Mouse (Mus musculus): ENCODE results near the gene Mrpl37. TPM values are rescaled to one million over a fixed set of nuclear protein-coding genes. Genes with fewer than 3 reads are reported as not detected.

Mrpl37 gene
- polyA plus RNA-seq, 1 experiment from 2014 or later = 80.9 TPM

DNA sequence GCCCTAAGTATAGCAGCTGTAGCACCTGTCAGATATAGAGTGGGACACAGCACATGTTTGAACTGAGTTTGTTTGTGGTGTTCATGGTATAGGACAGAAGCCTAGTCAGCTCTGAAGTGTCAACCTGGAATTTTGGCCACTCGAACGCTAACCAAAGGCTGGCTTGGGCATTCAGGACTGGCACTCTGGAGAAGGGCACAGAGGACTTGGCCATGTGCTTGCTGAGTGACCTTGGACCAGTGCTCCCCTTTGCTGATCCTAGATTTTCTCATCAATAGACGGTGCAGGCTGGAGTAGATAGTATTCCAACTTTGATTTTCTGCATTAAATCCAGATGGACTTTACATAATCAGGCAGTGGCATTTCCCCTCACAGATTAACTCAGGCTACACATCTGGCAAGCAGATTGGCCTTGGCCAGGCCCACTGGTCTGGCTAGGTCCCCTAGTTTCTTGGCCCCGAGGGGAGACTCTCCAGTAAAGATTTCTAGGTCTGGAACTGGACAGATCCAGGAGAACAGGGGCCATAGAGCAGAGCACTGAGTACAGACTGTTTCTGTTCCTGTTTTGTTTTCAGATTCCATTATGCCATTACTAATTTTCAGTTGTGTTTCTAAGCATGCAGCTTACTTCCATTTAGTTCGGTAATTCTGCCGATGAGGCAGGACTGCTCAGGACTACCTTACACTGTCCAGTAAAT is 53.4 kb downstream of the Mrpl37 start:
- peaks cover 74% of the 10 kb centered on the region for H3K4me1 ChIP-seq (replicated peaks)
- 87% methylated on average over 6 of the region's 6 CpGs for WGBS

GRCm38 (mm10) chr4:107012574-107012973 is 54.1 kb downstream of the Mrpl37 start:
- peaks cover 6% of the 10 kb centered on the region; the same call in 1 of the 2 replicates for H3K36me3 ChIP-seq
- H3K9me3 ChIP-seq = no peaks in the 10 kb centered on the region
- H3K9ac ChIP-seq = no peak overlapping the region
- 91% methylated on average over 3 of the region's 3 CpGs for WGBS
- no peak for ATAC-seq (ENCODE audit: low read depth)
- H3K27me3 ChIP-seq = no peaks in the 10 kb centered on the region
- no peak overlapping the region for H3K4me3 ChIP-seq
- no peak overlapping the region for H3K4me2 ChIP-seq
- H3K4me1 ChIP-seq (replicated peaks) = peaks cover 67% of the 10 kb centered on the region
- H3K27ac ChIP-seq (replicated peaks) = no peak overlapping the region

More for the DNA sequence above, 53.4 kb downstream of the Mrpl37 start:
- no peak overlapping the region for H3K4me3 ChIP-seq
- no peaks in the 10 kb centered on the region for H3K27me3 ChIP-seq
- no peak overlapping the region for H3K27ac ChIP-seq (replicated peaks)
- ATAC-seq (ENCODE audit: low read depth) = no peak
- no peak overlapping the region for H3K4me2 ChIP-seq
- peaks cover 6% of the 10 kb centered on the region; the same call in 1 of the 2 replicates for H3K36me3 ChIP-seq
- H3K9ac ChIP-seq = no peak overlapping the region
- no peaks in the 10 kb centered on the region for H3K9me3 ChIP-seq

GRCm38 (mm10) chr4:107012005-107012478 is 54.6 kb downstream of the Mrpl37 start:
- H3K27ac ChIP-seq (replicated peaks) = no peak overlapping the region
- ATAC-seq (ENCODE audit: low read depth) = no peak
- H3K4me2 ChIP-seq = no peak overlapping the region
- peaks cover 6% of the 10 kb centered on the region; the same call in 1 of the 2 replicates for H3K36me3 ChIP-seq
- H3K27me3 ChIP-seq = no peaks in the 10 kb centered on the region
- H3K9me3 ChIP-seq = no peaks in the 10 kb centered on the region
- no peak overlapping the region for H3K4me3 ChIP-seq
- peaks cover 62% of the 10 kb centered on the region for H3K4me1 ChIP-seq (replicated peaks)
- H3K9ac ChIP-seq = no peak overlapping the region
- WGBS = 80% methylated on average over 13 of the region's 13 CpGs

- Histone ChIP-seq H3K4me1 (replicated peaks) (peaks cover 62% of the 10 kb centered on the region), H3K9ac (no peak overlapping the region), H3K27me3 (no peaks in the 10 kb centered on the region), H3K4me3 (no peak overlapping the region), H3K9me3 (no peaks in the 10 kb centered on the region), H3K27ac (replicated peaks) (no peak overlapping the region), H3K36me3 (peaks cover 6% of the 10 kb centered on the region; the same call in 1 of the 2 replicates), H3K4me2 (no peak overlapping the region)
- WGBS = 87% methylated on average over 8 of the region's 8 CpGs
- ATAC-seq (ENCODE audit: low read depth) = no peak
These were observed 55.2 kb downstream of the Mrpl37 start for GRCm38 (mm10) chr4:107011325-107012004.

- Histone ChIP-seq H3K4me2 (no peak overlapping the region), H3K27ac (replicated peaks) (peak overlapping the region; percentile 29; the same call in 1 of the 2 replicates), H3K36me3 (peaks cover 6% of the 10 kb centered on the region; the same call in 1 of the 2 replicates), H3K9me3 (no peaks in the 10 kb centered on the region), H3K9ac (no peak overlapping the region), H3K4me1 (replicated peaks) (peaks cover 59% of the 10 kb centered on the region), H3K4me3 (no peak overlapping the region), H3K27me3 (no peaks in the 10 kb centered on the region)
- no peak for ATAC-seq (ENCODE audit: low read depth)
- whole genome bisulfite sequencing = 87% methylated on average over 7 of the region's 7 CpGs
These were observed 57.1 kb downstream of the Mrpl37 start for GRCm38 (mm10) chr4:107009548-107009947.

GRCm38 (mm10) chr4:107008161-107008560 is 58.5 kb downstream of the Mrpl37 start:
- no peak for ATAC-seq (ENCODE audit: low read depth)
- Histone ChIP-seq H3K27ac (replicated peaks) (no peak overlapping the region), H3K4me3 (no peak overlapping the region), H3K4me1 (replicated peaks) (peaks cover 58% of the 10 kb centered on the region), H3K4me2 (no peak overlapping the region), H3K9me3 (no peaks in the 10 kb centered on the region), H3K36me3 (peaks cover 6% of the 10 kb centered on the region; the same call in 1 of the 2 replicates), H3K9ac (no peak overlapping the region), H3K27me3 (no peaks in the 10 kb centered on the region)
- 91% methylated on average over 2 of the region's 2 CpGs for WGBS

DNA sequence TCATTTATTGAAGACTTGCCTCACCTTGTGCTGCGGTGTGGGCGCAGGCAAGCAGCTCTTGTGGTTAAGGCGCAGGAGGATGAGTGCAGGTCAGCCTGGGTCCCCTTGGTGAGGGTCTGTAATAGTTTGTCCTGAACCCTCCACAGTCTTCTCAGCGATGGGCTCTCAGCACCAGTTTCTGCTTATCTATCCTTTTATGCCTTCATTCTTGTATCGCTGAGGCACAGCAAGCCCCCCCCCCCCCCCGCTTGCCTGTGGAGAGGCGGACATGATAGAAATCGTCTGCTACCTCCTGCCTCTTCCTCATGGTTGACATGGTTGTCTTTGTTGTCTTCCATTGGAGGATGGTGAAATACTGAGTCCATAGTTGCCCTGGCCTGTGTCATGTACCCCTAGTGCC is 59.3 kb downstream of the Mrpl37 start:
- Histone ChIP-seq H3K4me2 (no peak overlapping the region), H3K9ac (no peak overlapping the region), H3K27me3 (no peaks in the 10 kb centered on the region), H3K27ac (replicated peaks) (no peak overlapping the region), H3K9me3 (no peaks in the 10 kb centered on the region), H3K4me1 (replicated peaks) (peaks cover 58% of the 10 kb centered on the region), H3K36me3 (peaks cover 6% of the 10 kb centered on the region; the same call in 1 of the 2 replicates), H3K4me3 (no peak overlapping the region)
- ATAC-seq (ENCODE audit: low read depth) = no peak
- WGBS = 93% methylated on average over 8 of the region's 8 CpGs

GRCm38 (mm10) chr4:107006807-107007206 is 59.9 kb downstream of the Mrpl37 start:
- Histone ChIP-seq H3K9me3 (no peaks in the 10 kb centered on the region), H3K4me2 (no peak overlapping the region), H3K27ac (replicated peaks) (0 out of 2 replicates have a peak overlapping the region, but pooled peaks have one; percentile 24), H3K4me3 (no peak overlapping the region), H3K36me3 (peaks cover 6% of the 10 kb centered on the region; the same call in 1 of the 2 replicates), H3K9ac (no peak overlapping the region), H3K27me3 (no peaks in the 10 kb centered on the region), H3K4me1 (replicated peaks) (peaks cover 58% of the 10 kb centered on the region)
- WGBS = 92% methylated on average over 6 of the region's 6 CpGs
- no peak for ATAC-seq (ENCODE audit: low read depth)

DNA sequence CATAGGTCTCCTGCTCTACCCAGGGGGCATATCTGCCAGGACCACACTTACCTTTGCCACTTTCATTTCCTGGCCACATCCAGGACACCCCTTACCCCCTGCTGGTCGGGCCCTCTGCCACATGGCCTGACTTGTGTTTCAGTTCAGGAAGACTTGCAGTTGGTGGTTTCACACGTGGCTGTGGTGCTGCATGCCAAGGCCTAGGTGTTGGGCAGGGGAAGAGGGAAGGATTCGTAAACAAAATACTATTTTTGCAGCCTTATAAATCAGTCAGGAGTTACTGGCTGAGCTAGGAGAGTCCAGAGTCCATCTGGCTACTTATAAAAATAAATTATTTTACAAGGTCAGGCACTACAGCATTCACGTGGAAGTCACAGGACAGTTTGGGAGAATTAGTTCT is 60.4 kb downstream of the Mrpl37 start:
- Histone ChIP-seq H3K4me2 (no peak overlapping the region), H3K9me3 (no peaks in the 10 kb centered on the region), H3K4me1 (replicated peaks) (peaks cover 62% of the 10 kb centered on the region), H3K36me3 (peaks cover 6% of the 10 kb centered on the region; the same call in 1 of the 2 replicates), H3K9ac (no peak overlapping the region), H3K4me3 (no peak overlapping the region), H3K27me3 (no peaks in the 10 kb centered on the region), H3K27ac (replicated peaks) (no peak overlapping the region)
- WGBS = 77% methylated on average over 4 of the region's 4 CpGs
- no peak for ATAC-seq (ENCODE audit: low read depth)

Other genes with a start within 250 kb of the Mrpl37 start
- 186 and 191 TPM in 2 replicates for gene Ssbp3, start 156.2 kb downstream of the Mrpl37 start, polyA plus RNA-seq (2015; fragmentation: Nextera tagmentation; extraction: Ambion mirVana)
- 4.5 and 6.9 TPM in 2 replicates for gene Cyb5rl, start 120 bp upstream of the Mrpl37 start, polyA plus RNA-seq (2015; fragmentation: Nextera tagmentation; extraction: Ambion mirVana)
- not detected in 2 replicates for gene Cdcp2, start 30.0 kb upstream of the Mrpl37 start, polyA plus RNA-seq (2015; fragmentation: Nextera tagmentation; extraction: Ambion mirVana)
- gene Tmem59, start 111.5 kb upstream of the Mrpl37 start, polyA plus RNA-seq (2015; fragmentation: Nextera tagmentation; extraction: Ambion mirVana) = 441 and 449 TPM in 2 replicates
- gene Tceanc2, start 112.2 kb upstream of the Mrpl37 start, polyA plus RNA-seq (2015; fragmentation: Nextera tagmentation; extraction: Ambion mirVana) = 20.5 and 36.9 TPM in 2 replicates
- not detected in 2 replicates for gene Ldlrad1, start 142.3 kb upstream of the Mrpl37 start, polyA plus RNA-seq (2015; fragmentation: Nextera tagmentation; extraction: Ambion mirVana)
- gene Lrrc42, start 186.7 kb upstream of the Mrpl37 start, polyA plus RNA-seq (2015; fragmentation: Nextera tagmentation; extraction: Ambion mirVana) = 63.5 and 71.5 TPM in 2 replicates
- gene Hspb11, start 186.7 kb upstream of the Mrpl37 start, polyA plus RNA-seq (2015; fragmentation: Nextera tagmentation; extraction: Ambion mirVana) = 47.1 and 51.6 TPM in 2 replicates
- gene Dio1, start 240.3 kb upstream of the Mrpl37 start, polyA plus RNA-seq (2015; fragmentation: Nextera tagmentation; extraction: Ambion mirVana) = not detected in 2 replicates
- 63.0 and 63.5 TPM in 2 replicates for gene Yipf1, start 247.5 kb upstream of the Mrpl37 start, polyA plus RNA-seq (2015; fragmentation: Nextera tagmentation; extraction: Ambion mirVana)

All from neural tube, embryonic 13.5 days (tissue).